ENCODE assay signal across 9 mouse cellular contexts in genomic region chr1:189927644-189928043, GRCm38 (mm10). TPM values are rescaled to one million over a fixed set of nuclear protein-coding genes. Genes with fewer than 3 reads are reported as not detected.
DNase-seq lines count a peak whose midpoint lies in the region; ATAC-seq lines count a peak whose summit lies in the region.
"Had no signal": no experiment of that assay in that cellular context is flagged by ENCODE, and none has a peak within 500 bp of the region (broad histone marks: within the 10 kb centered on the region; RNA-seq: fewer than 3 reads in every experiment).

No protein-coding gene starts in this region.

- H3K27me3 ChIP-seq in heart, embryonic 15.5 days = no peaks in the 10 kb centered on the region
- H3K27me3 ChIP-seq: embryonic facial prominence, embryonic 15.5 days had no signal

- peak overlapping the region; percentile 95 for H3K27ac ChIP-seq in heart, embryonic 15.5 days
- H3K27ac ChIP-seq: embryonic facial prominence, embryonic 15.5 days had no signal

- no peaks in the 10 kb centered on the region for H3K9me3 ChIP-seq in heart, embryonic 15.5 days (replicated peaks)
- H3K9me3 ChIP-seq: embryonic facial prominence, embryonic 15.5 days had no signal

- H3K4me3 ChIP-seq in heart, embryonic 15.5 days = no peak overlapping the region
- H3K4me3 ChIP-seq: embryonic facial prominence, embryonic 15.5 days had no signal

- peak; percentile 53 for DNase-seq in right cerebral cortex, adult 18-20 months
- no peak for DNase-seq in right cerebral cortex, postnatal 4 days
- peak; percentile 79 for DNase-seq in adrenal gland, postnatal 10 days
- DNase-seq in embryo, embryonic 9.5 days (ENCODE audit: extremely low spot score) = peak; percentile 68
- DNase-seq in kidney, postnatal 14 days = peak; percentile 82
- DNase-seq in lung, postnatal 4 days = peak; percentile 55 to 65
- peak; percentile 32 to 57 for DNase-seq in thymus, postnatal 10 days (ENCODE audit: low spot score in 2 of 2)

- H3K9ac ChIP-seq in heart, embryonic 15.5 days = no peak overlapping the region
- H3K9ac ChIP-seq: embryonic facial prominence, embryonic 15.5 days had no signal

- H3K36me3 ChIP-seq in heart, embryonic 15.5 days = no peaks in the 10 kb centered on the region
- H3K36me3 ChIP-seq: embryonic facial prominence, embryonic 15.5 days had no signal

- 5% methylated on average over 6 of the region's 6 CpGs for WGBS in heart, embryonic 15.5 days

- ATAC-seq in heart, embryonic 15.5 days (replicated peaks; ENCODE audit: insufficient number of reproducible peaks, insufficient read depth, low FRiP score, low read depth) = 0 out of 2 replicates have a peak, but pooled peaks have one; percentile 33

- H3K4me1 ChIP-seq in heart, embryonic 15.5 days (replicated peaks) = peaks cover 33% of the 10 kb centered on the region

- H3K4me2 ChIP-seq in heart, embryonic 15.5 days = peak overlapping the region; percentile 36; the same call in 1 of the 2 replicates
- H3K4me2 ChIP-seq: embryonic facial prominence, embryonic 15.5 days had no signal

RNA-seq across cellular contexts. Expression of gene Smyd2, which starts 5.5 kb away (rescaled TPM):
- total RNA-seq in adrenal gland, postnatal 10 days (2021) = 10 to 100 TPM; 71.2 to 81.6 TPM
- 208 and 210 TPM in 2 replicates for polyA plus RNA-seq in heart, embryonic 15.5 days (2015; fragmentation: Nextera tagmentation; extraction: Ambion mirVana)
